Mouse (Mus musculus) kidney, embryonic 14.5 days (tissue): ENCODE data around the gene Cd46. TPM values are rescaled to one million over a fixed set of nuclear protein-coding genes. Genes with fewer than 3 reads are reported as not detected.
A peak's percentile ranks its signal among the peaks of the same experiment; 100 is the strongest.

Experiments used
- ATAC-seq: fragments of 200-750 bp; cut with Nextera tagmentation; 2 replicates; pipeline ENCODE4 v1.8.0; 2017; ENCODE audit warnings: moderate number of reproducible peaks, mild to moderate bottlenecking, moderate TSS enrichment, moderate library complexity; ENCODE audit not compliant: low FRiP score, low TSS enrichment
- H3K27ac ChIP-seq: fragments of 300-500 bp; sonication (generic); 2 replicates; pipeline ENCODE4 v1.5.1; 2014; ENCODE audit warnings: low read depth, mild to moderate bottlenecking, low read length, moderate library complexity, mixed read lengths
- H3K27me3 ChIP-seq: fragments of 300-500 bp; sonication (generic); 2 replicates; pipeline ENCODE4 v1.6.1; 2014; ENCODE audit warnings: mild to moderate bottlenecking, low read length; ENCODE audit not compliant: control insufficient read depth, insufficient read depth
- H3K36me3 ChIP-seq: fragments of 300-500 bp; sonication (generic); 2 replicates; pipeline ENCODE4 v1.6.1; 2014; ENCODE audit warnings: low read length, mixed read lengths; ENCODE audit not compliant: control insufficient read depth, insufficient read depth
- H3K4me1 ChIP-seq: fragments of 300-500 bp; sonication (generic); 2 replicates; pipeline ENCODE4 v1.6.1; 2014; ENCODE audit warnings: low read length, mixed read lengths; ENCODE audit not compliant: control insufficient read depth, insufficient read depth
- H3K4me2 ChIP-seq: fragments of 300-500 bp; sonication (generic); replicated peaks from 2 replicates; pipeline ENCODE4 v1.6.1; 2014; ENCODE audit warnings: low read depth, mild to moderate bottlenecking, low read length
- H3K4me3 ChIP-seq: fragments of 300-500 bp; sonication (generic); 2 replicates; pipeline ENCODE4 v1.5.1; 2014; ENCODE audit warnings: mild to moderate bottlenecking, low read length
- H3K9ac ChIP-seq: fragments of 300-500 bp; sonication (generic); 2 replicates; pipeline ENCODE4 v1.6.1; 2014; ENCODE audit warnings: low read depth, mild to moderate bottlenecking, low read length, moderate library complexity
- H3K9me3 ChIP-seq: fragments of 300-500 bp; sonication (generic); 2 replicates; pipeline ENCODE4 v1.6.1; 2016; ENCODE audit warnings: low read length; ENCODE audit not compliant: control insufficient read depth
- WGBS: fragments of 180-500 bp; shearing (Covaris S2); extraction: QIAGEN DNeasy Blood & Tissue Kit; methylation state at CpG from one replicate; pipeline ENCODE4 v1.1.7; 2014; 5-methylcytosine and 5-hydroxymethylcytosine counted together
- polyA plus RNA-seq: library from polyadenylated mRNA; unstranded; fragments of >200 nt; fragmentation: Nextera tagmentation; extraction: Ambion mirVana; gene quantifications from 2 replicates; pipeline ENCODE4 v1.2.1, GENCODE M21; 2014

Gene Cd46
- polyA plus RNA-seq, 1 experiment from 2014 or later = 1.4 TPM

- no peak overlapping the region for H3K9ac ChIP-seq
- no peaks in the 10 kb centered on the region for H3K9me3 ChIP-seq
- no peak overlapping the region for H3K4me2 ChIP-seq
- H3K36me3 ChIP-seq = peaks cover 3% of the 10 kb centered on the region; the same call in 1 of the 2 replicates
- no peaks in the 10 kb centered on the region for H3K27me3 ChIP-seq
- H3K4me1 ChIP-seq = no peaks in the 10 kb centered on the region
- no peak for ATAC-seq
- no peak overlapping the region for H3K27ac ChIP-seq
- no peak overlapping the region for H3K4me3 ChIP-seq
- WGBS = 100% methylated on average over 1 of the region's 1 CpGs
Measured at GRCm38 (mm10) chr1:195098004-195098403, 6.0 kb upstream of the Cd46 start.

GRCm38 (mm10) chr1:195091699-195092219 is 290 bp downstream of the Cd46 start:
- WGBS = 16% methylated on average over 11 of the region's 11 CpGs
- no peaks in the 10 kb centered on the region for H3K27me3 ChIP-seq
- H3K9ac ChIP-seq = peak overlapping the region; percentile 38; the same call in 1 of the 2 replicates
- H3K27ac ChIP-seq = no peak overlapping the region
- peaks cover 4% of the 10 kb centered on the region; the same call in 1 of the 2 replicates for H3K4me1 ChIP-seq
- H3K36me3 ChIP-seq = no peaks in the 10 kb centered on the region; the same call in 1 of the 2 replicates
- peak; percentile 89 for ATAC-seq
- peak overlapping the region; percentile 45 for H3K4me3 ChIP-seq
- peak overlapping the region; percentile 54 for H3K4me2 ChIP-seq
- no peaks in the 10 kb centered on the region for H3K9me3 ChIP-seq

- H3K4me3 ChIP-seq = no peak overlapping the region
- no peak for ATAC-seq
Measured at GRCm38 (mm10) chr1:195082142-195082541, 9.9 kb downstream of the Cd46 start.

GRCm38 (mm10) chr1:195040437-195040836 is 51.6 kb downstream of the Cd46 start:
- ATAC-seq = 0 out of 2 replicates have a peak, but pooled peaks have one; percentile 52
- H3K4me2 ChIP-seq = no peak overlapping the region

More at GRCm38 (mm10) chr1:195082142-195082541, 9.9 kb downstream of the Cd46 start:
- Histone ChIP-seq H3K27me3 (no peaks in the 10 kb centered on the region), H3K4me2 (no peak overlapping the region), H3K9me3 (no peaks in the 10 kb centered on the region), H3K36me3 (no peaks in the 10 kb centered on the region), H3K9ac (no peak overlapping the region), H3K4me1 (no peaks in the 10 kb centered on the region), H3K27ac (no peak overlapping the region)

GRCm38 (mm10) chr1:195038386-195038785 is 53.7 kb downstream of the Cd46 start:
- no peak overlapping the region for H3K27ac ChIP-seq
- H3K27me3 ChIP-seq = no peaks in the 10 kb centered on the region
- H3K36me3 ChIP-seq = no peaks in the 10 kb centered on the region
- H3K4me3 ChIP-seq = no peak overlapping the region
- no peak overlapping the region for H3K4me2 ChIP-seq
- no peak overlapping the region for H3K9ac ChIP-seq
- no peaks in the 10 kb centered on the region for H3K9me3 ChIP-seq
- WGBS = 71% methylated on average over 1 of the region's 1 CpGs
- H3K4me1 ChIP-seq = no peaks in the 10 kb centered on the region
- ATAC-seq = no peak

More at GRCm38 (mm10) chr1:195040437-195040836, 51.6 kb downstream of the Cd46 start:
- Histone ChIP-seq H3K36me3 (no peaks in the 10 kb centered on the region), H3K9ac (no peak overlapping the region), H3K27me3 (no peaks in the 10 kb centered on the region), H3K9me3 (no peaks in the 10 kb centered on the region), H3K27ac (no peak overlapping the region), H3K4me1 (no peaks in the 10 kb centered on the region), H3K4me3 (no peak overlapping the region)

- H3K27me3 ChIP-seq = no peaks in the 10 kb centered on the region
- no peaks in the 10 kb centered on the region for H3K9me3 ChIP-seq
- H3K9ac ChIP-seq = no peak overlapping the region
- no peak for ATAC-seq
- no peaks in the 10 kb centered on the region for H3K4me1 ChIP-seq
- no peak overlapping the region for H3K4me3 ChIP-seq
- no peaks in the 10 kb centered on the region for H3K36me3 ChIP-seq
- no peak overlapping the region for H3K4me2 ChIP-seq
- 96% methylated on average over 1 of the region's 1 CpGs for WGBS
- no peak overlapping the region for H3K27ac ChIP-seq
Measured at GRCm38 (mm10) chr1:195037985-195038384, 54.1 kb downstream of the Cd46 start.

- no peaks in the 10 kb centered on the region for H3K36me3 ChIP-seq
- whole genome bisulfite sequencing = 84% methylated on average over 6 of the region's 6 CpGs
- no peaks in the 10 kb centered on the region for H3K4me1 ChIP-seq
- H3K4me2 ChIP-seq = no peak overlapping the region
- no peak overlapping the region for H3K9ac ChIP-seq
- H3K27me3 ChIP-seq = no peaks in the 10 kb centered on the region
- no peaks in the 10 kb centered on the region for H3K9me3 ChIP-seq
- ATAC-seq = no peak
- no peak overlapping the region for H3K27ac ChIP-seq
- H3K4me3 ChIP-seq = no peak overlapping the region
Measured at GRCm38 (mm10) chr1:195037483-195037882, 54.6 kb downstream of the Cd46 start.

- H3K27ac ChIP-seq = no peak overlapping the region
- H3K9ac ChIP-seq = no peak overlapping the region
- H3K4me2 ChIP-seq = no peak overlapping the region
- no peak for ATAC-seq
- WGBS = 60% methylated on average over 1 of the region's 1 CpGs
- H3K36me3 ChIP-seq = no peaks in the 10 kb centered on the region
- no peaks in the 10 kb centered on the region for H3K9me3 ChIP-seq
- H3K4me1 ChIP-seq = no peaks in the 10 kb centered on the region
- no peak overlapping the region for H3K4me3 ChIP-seq
- no peaks in the 10 kb centered on the region for H3K27me3 ChIP-seq
Measured at GRCm38 (mm10) chr1:195033941-195034340, 58.1 kb downstream of the Cd46 start.

- no peak overlapping the region for H3K9ac ChIP-seq
- no peaks in the 10 kb centered on the region for H3K27me3 ChIP-seq
- 85% methylated on average over 1 of the region's 1 CpGs for WGBS
- H3K27ac ChIP-seq = no peak overlapping the region
- H3K9me3 ChIP-seq = no peaks in the 10 kb centered on the region
- no peak for ATAC-seq
- no peaks in the 10 kb centered on the region for H3K36me3 ChIP-seq
- H3K4me2 ChIP-seq = no peak overlapping the region
- no peaks in the 10 kb centered on the region for H3K4me1 ChIP-seq
- H3K4me3 ChIP-seq = no peak overlapping the region
Measured at GRCm38 (mm10) chr1:195032738-195033137, 59.3 kb downstream of the Cd46 start.
